Mouse (Mus musculus) megakaryocyte, embryonic 14.5 days (primary cell): Measurements from ENCODE around the gene Pcmtd2.

Source experiments
- FLI1 ChIP-seq: IDR thresholded peaks from 2 replicates; pipeline ENCODE4 v1.6.1; 2012; ENCODE audit warnings: low read length, inconsistent platforms, mixed read lengths
- GATA1 ChIP-seq: IDR thresholded peaks from 3 replicates; pipeline ENCODE4 v1.6.1; 2012; ENCODE audit warnings: mixed read lengths, low read length, inconsistent platforms, borderline replicate concordance

DNA sequence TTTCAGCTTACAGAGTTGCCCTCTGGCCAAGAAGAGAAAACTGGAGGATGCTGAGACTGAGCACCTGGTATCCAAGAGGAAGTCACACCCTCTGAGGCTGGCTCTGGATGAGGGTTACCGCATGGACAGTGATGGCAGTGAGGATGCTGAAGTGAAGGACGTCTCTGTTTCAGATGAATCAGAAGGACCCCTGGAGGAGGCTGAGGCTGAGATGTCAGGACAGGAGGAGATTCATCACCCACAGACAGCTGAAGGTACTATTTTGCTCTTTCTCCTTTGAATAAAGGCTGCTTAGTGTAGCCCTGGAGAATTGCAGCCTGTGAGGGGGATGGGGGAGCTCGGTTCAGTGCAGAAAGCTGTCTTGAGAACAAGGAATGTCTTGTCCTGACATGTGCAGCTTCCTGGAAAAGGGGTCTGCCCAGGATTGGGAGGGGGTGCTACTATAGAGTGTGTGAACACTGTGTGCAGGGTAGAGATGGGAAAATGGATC is 42.0 kb upstream of the Pcmtd2 start:
- TF ChIP-seq GATA1 (no peak), FLI1 (no peak)
